Mouse (Mus musculus): ENCODE results near the gene Rapgef3. TPM values are rescaled to one million over a fixed set of nuclear protein-coding genes. Genes with fewer than 3 reads are reported as not detected.

The Rapgef3 gene
- total and polyA plus RNA-seq, 3 experiments = 6.6 to 7.4 TPM; not detected in 1

DNA sequence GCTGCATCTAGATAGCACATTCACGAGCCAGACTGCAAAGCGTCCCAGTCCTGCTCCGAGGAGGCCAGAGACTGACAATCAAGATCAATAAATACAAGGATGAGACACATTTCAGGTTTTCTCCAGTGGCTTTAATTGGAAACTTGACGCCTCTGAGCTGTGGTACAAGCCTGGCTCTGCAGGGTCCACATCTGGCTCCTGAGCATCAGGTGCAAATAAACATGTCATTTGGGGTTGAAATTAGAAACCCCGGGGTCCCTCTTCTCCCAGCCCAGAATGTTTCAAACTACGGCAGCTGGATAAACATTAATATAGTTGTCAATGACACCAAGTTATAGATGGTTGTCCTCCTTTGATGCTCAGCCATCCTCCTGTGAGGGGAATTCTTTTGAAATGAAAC is 56.9 kb downstream of the Rapgef3 start:
- Histone ChIP-seq H3K27ac (ENCODE audit: control insufficient read depth, low read depth, low read length) (no peak overlapping the region), H3K4me1 (ENCODE audit: control insufficient read depth in 1 of 2, insufficient read depth in 2 of 2, low read length in 2 of 2) (peaks cover 5 to 16% of the 10 kb centered on the region in 2 experiments), H3K9me3 (replicated peaks; ENCODE audit: insufficient read depth, low read length) (no peaks in the 10 kb centered on the region), H3K27me3 (ENCODE audit: control insufficient read depth in 1 of 2, insufficient read depth in 2 of 2, low read length in 2 of 2) (peaks cover 0 to 3% of the 10 kb centered on the region in 2 experiments; a peak in 1 of 4 replicates), H3K4me3 (ENCODE audit: control insufficient read depth in 1 of 2, insufficient read depth in 1 of 2, low read depth in 2 of 2, low read length in 2 of 2) (no peak overlapping the region), H3K9ac (ENCODE audit: control insufficient read depth, low read depth, low read length, poor library complexity, severe bottlenecking) (no peak overlapping the region), H3K36me3 (ENCODE audit: control insufficient read depth in 1 of 2, insufficient read depth in 2 of 2, low read length in 2 of 2) (peaks cover 0 to 15% of the 10 kb centered on the region in 2 experiments; a peak in 2 of 4 replicates), H3K79me2 (ENCODE audit: control insufficient read depth, insufficient read depth, low read length, poor library complexity) (no peaks in the 10 kb centered on the region; the same call in 1 of the 2 replicates)
- no peak for DNase-seq (ENCODE audit: low read depth, low spot score)
- no peak for TF ChIP-seq POLR2AphosphoS5 (IDR thresholded peaks at IDR 0.05; ENCODE audit: borderline replicate concordance, low read depth, low read length)

DNA sequence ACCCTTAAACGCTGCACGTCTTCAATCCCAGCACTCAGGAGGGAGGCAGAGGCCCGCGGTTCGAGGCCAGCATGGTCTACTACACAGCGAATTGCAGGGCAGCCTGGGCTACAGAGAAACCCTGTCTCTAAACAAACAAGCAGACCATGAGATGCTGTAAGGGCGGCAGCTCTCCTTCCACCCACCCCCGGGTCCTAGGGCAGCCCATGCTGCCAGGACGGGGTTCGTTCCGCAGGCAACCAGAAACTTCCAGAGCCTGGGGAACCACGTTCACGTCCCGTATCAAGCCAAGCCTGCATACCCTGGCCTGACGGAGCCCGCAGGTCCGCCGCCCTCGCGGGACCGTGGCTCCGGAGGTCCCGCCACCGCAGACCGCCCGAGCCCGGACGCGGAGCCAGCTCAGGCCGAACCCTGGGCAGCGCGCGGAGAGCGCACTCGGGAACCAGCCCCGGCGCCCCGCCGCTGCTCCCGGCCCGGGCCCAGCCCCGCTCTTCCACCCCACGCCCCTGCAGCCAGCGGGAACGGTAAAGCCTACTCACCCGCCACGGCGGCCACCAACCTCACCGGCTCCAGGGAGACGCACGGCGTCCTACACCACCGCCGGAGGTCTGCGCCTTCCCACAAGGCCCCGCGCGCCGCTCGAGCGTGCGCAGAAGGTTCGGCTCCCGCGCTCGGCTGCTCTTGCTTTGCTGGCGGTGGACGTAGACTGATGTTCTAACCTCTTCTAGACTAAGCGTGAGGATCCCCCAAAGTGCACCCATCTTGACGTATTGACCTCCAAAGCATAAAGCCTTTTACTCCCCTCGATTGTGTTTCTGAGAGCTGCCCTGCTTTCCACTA is 62.3 kb downstream of the Rapgef3 start, which contains the start of gene Rpap3:
Gene Rpap3 (minus strand): TSS at position 615 of the 840 bp plus-strand sequence.
- H3K9me3 ChIP-seq (replicated peaks; ENCODE audit: insufficient read depth, low read length) = no peaks in the 10 kb centered on the region
- peak; percentile 60; the same call in 1 of the 2 replicates for TF ChIP-seq ELF1 (IDR thresholded peaks at IDR 0.05; ENCODE audit: low read depth, low read length)
- TF ChIP-seq POLR2AphosphoS2 (IDR thresholded peaks at IDR 0.05; ENCODE audit: low read length) = peak; percentile 98
- TF ChIP-seq SIN3A (IDR thresholded peaks at IDR 0.05; ENCODE audit: low read length) = peak; percentile 95
- no peak for TF ChIP-seq RAD21 (IDR thresholded peaks at IDR 0.05; ENCODE audit: low read depth, low read length)
- TF ChIP-seq MYC (IDR thresholded peaks at IDR 0.05; ENCODE audit: low read depth, low read length) = peak; percentile 72; the same call in 1 of the 2 replicates
- peak; percentile 98 for TF ChIP-seq NELFE (IDR thresholded peaks at IDR 0.05; ENCODE audit: low read depth, low read length)
- peak; percentile 86 for TF ChIP-seq ZMIZ1 (IDR thresholded peaks at IDR 0.05; ENCODE audit: low read depth, low read length)
- peak; percentile 87 for TF ChIP-seq TCF12 (IDR thresholded peaks at IDR 0.05; ENCODE audit: low read depth, low read length)
- no peak for TF ChIP-seq EP300 (IDR thresholded peaks at IDR 0.05; ENCODE audit: low read depth in 1 of 2, low read length in 2 of 2)
- peak; percentile 21; the same call in 1 of the 2 replicates for TF ChIP-seq POLR2AphosphoS5 (IDR thresholded peaks at IDR 0.05; ENCODE audit: borderline replicate concordance, low read depth, low read length)
- peak; percentile 72 for TF ChIP-seq MAX (IDR thresholded peaks at IDR 0.05; ENCODE audit: low read length)
- TF ChIP-seq POLR2A (IDR thresholded peaks at IDR 0.05; ENCODE audit: control insufficient read depth in 1 of 2, insufficient read depth in 1 of 2, low read depth in 1 of 2, low read length in 2 of 2, poor library complexity in 1 of 2) = peak; percentile 93 to 99
- TF ChIP-seq HCFC1 (IDR thresholded peaks at IDR 0.05; ENCODE audit: low read depth, low read length) = peak; percentile 88
- TF ChIP-seq SMC3 (IDR thresholded peaks at IDR 0.05; ENCODE audit: low read depth, low read length) = peak; percentile 1; the same call in 1 of the 2 replicates
- TF ChIP-seq NRF1 (IDR thresholded peaks at IDR 0.05; ENCODE audit: insufficient read depth, low read depth, low read length, poor library complexity, severe bottlenecking) = peak; percentile 93
- TF ChIP-seq MXI1 (IDR thresholded peaks at IDR 0.05; ENCODE audit: low read depth, low read length) = peak; percentile 94
- no peak for TF ChIP-seq RCOR1 (IDR thresholded peaks at IDR 0.05; ENCODE audit: low read depth, low read length)
- TF ChIP-seq MAZ (IDR thresholded peaks at IDR 0.05; ENCODE audit: low read depth, low read length) = peak; percentile 67; the same call in 1 of the 2 replicates
- no peak for TF ChIP-seq CTCF (IDR thresholded peaks at IDR 0.05 in 2 of 3, conservative IDR thresholded peaks at IDR 0.05 in 1 of 3; ENCODE audit: control insufficient read depth in 1 of 3, insufficient read depth in 1 of 3, low read depth in 2 of 3, low read length in 3 of 3, poor library complexity in 1 of 3, severe bottlenecking in 1 of 3)
- TF ChIP-seq MEF2A (IDR thresholded peaks at IDR 0.05; ENCODE audit: extremely low read depth, insufficient replicate concordance, low read depth, low read length, poor library complexity, severe bottlenecking) = no peak
- TF ChIP-seq TBP (IDR thresholded peaks at IDR 0.05; ENCODE audit: low read depth, low read length) = peak; percentile 92
- TF ChIP-seq E2F4 (IDR thresholded peaks at IDR 0.05; ENCODE audit: borderline replicate concordance, low read depth, low read length) = peak; percentile 56; the same call in 1 of the 2 replicates
- TF ChIP-seq KAT2A (conservative IDR thresholded peaks at IDR 0.05; ENCODE audit: low read depth, low read length) = peak; percentile 58; the same call in 1 of the 2 replicates
- 0 out of 2 replicates have a peak, but pooled peaks have one; percentile 3 for TF ChIP-seq ETS1 (IDR thresholded peaks at IDR 0.05; ENCODE audit: low read depth, low read length)
- peak within 1 kb of the TSS; percentile 79 for H3K9ac ChIP-seq (ENCODE audit: control insufficient read depth, low read depth, low read length, poor library complexity, severe bottlenecking)
- H3K4me1 ChIP-seq (ENCODE audit: control insufficient read depth in 1 of 2, insufficient read depth in 2 of 2, low read length in 2 of 2) = peaks cover 0 to 15% of the 10 kb centered on the region in 2 experiments; a peak in 3 of 4 replicates
- H3K4me3 ChIP-seq (ENCODE audit: control insufficient read depth in 1 of 2, insufficient read depth in 1 of 2, low read depth in 2 of 2, low read length in 2 of 2) = peak within 1 kb of the TSS; percentile 63 to 78
- H3K27me3 ChIP-seq (ENCODE audit: control insufficient read depth in 1 of 2, insufficient read depth in 2 of 2, low read length in 2 of 2) = peaks cover 0 to 1% of the 10 kb centered on the region in 2 experiments; a peak in 1 of 4 replicates
- peak; percentile 97 for DNase-seq (ENCODE audit: low read depth, low spot score)
- H3K36me3 ChIP-seq (ENCODE audit: control insufficient read depth in 1 of 2, insufficient read depth in 2 of 2, low read length in 2 of 2) = peaks cover 6 to 8% of the 10 kb centered on the region in 2 experiments
- H3K27ac ChIP-seq (ENCODE audit: control insufficient read depth, low read depth, low read length) = peak within 1 kb of the TSS; percentile 80
- H3K79me2 ChIP-seq (ENCODE audit: control insufficient read depth, insufficient read depth, low read length, poor library complexity) = peaks cover 25% of the 10 kb centered on the region

Data from MEL (cell line).